Mouse (Mus musculus): ENCODE results near the gene 1110017D15Rik. TPM values are rescaled to one million over a fixed set of nuclear protein-coding genes. Genes with fewer than 3 reads are reported as not detected.

1110017D15Rik gene
- polyA plus RNA-seq, 1 experiment from 2014 or later: 8.3 TPM

DNA sequence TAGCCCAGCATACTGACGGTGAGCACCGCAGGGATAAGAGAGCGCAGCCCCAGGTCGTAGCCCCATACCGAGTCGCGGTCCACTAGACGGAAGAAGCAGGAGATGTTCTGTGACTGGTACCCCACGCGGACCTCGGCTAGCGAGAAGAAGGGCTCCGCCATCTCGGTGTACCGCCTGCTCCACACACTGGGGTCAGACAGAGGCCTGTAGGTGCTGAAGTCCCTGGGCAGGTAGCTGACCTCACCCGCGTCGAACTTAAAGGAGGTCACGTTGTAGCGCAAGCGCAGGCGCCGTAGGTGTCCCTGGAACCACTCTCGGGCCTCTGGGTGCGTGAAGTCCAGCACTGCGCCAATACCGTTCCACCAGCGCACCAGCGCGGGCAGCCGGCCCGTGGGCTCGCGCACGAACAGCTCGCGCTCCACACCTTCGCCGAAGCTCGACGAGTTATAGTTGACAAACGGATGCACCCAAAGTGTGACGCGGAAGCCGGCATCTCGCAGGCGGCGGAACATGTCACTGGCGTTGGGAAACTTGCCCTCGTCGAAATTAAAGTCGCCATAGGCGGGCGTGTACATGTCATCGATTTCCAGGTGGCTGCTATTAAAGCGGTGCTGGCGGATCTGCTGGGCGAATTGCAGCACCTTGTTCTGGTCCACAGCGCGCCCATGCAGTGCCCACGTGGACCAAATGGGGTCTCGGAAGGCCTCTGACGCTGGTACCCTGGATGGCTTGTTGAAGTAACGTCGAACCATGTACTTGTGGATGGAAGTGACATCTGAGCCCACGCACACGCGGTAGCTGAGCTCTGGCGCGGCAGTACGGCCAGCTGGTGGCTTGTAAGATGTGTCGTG, 18.9 kb downstream of the 1110017D15Rik start:
- peak overlapping the region; percentile 25 for H3K4me3 ChIP-seq (replicated peaks)
- peak; percentile 28; the same call in 1 of the 2 replicates for ATAC-seq
- no peak overlapping the region for H3K27ac ChIP-seq
- H3K9me3 ChIP-seq: no peaks in the 10 kb centered on the region
- peak overlapping the region; percentile 59 for H3K4me2 ChIP-seq (replicated peaks)
- WGBS: 11% methylated on average over 72 of the region's 72 CpGs
- H3K4me1 ChIP-seq (replicated peaks): peaks cover 40% of the 10 kb centered on the region
- peaks cover 69% of the 10 kb centered on the region for H3K27me3 ChIP-seq
- 0 out of 2 replicates have a peak, but pooled peaks cover 6% of the 10 kb centered on the region for H3K36me3 ChIP-seq
- peak overlapping the region; percentile 48 for H3K9ac ChIP-seq (replicated peaks)

DNA sequence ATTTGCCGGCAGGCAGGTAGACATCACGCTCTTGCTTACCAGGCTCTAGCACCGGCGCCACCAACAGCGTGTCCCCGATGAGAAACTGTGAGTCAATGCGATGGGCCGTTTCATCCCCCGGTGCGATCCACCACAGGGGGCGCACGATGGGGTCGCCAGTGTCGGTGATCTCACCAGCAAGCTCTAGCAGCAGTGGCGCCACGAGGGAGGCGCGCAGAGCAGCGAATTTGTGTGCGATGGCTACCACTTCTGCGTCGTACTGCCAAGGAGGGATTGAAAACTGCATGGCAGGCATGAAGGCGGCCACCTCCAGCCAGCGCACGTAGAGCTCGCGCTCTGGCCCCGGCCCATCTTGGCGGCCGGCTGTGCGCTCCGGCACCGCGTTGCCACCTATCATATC, 19.6 kb downstream of the 1110017D15Rik start:
- peak overlapping the region; percentile 25 for H3K4me3 ChIP-seq (replicated peaks)
- H3K4me2 ChIP-seq (replicated peaks): peak overlapping the region; percentile 59
- peak; percentile 32 for ATAC-seq
- H3K27me3 ChIP-seq: peaks cover 69% of the 10 kb centered on the region
- H3K4me1 ChIP-seq (replicated peaks): peaks cover 35% of the 10 kb centered on the region
- no peak overlapping the region for H3K27ac ChIP-seq
- no peaks in the 10 kb centered on the region for H3K9me3 ChIP-seq
- H3K36me3 ChIP-seq: 0 out of 2 replicates have a peak, but pooled peaks cover 6% of the 10 kb centered on the region
- WGBS: 3% methylated on average over 34 of the region's 34 CpGs
- peak overlapping the region; percentile 48 for H3K9ac ChIP-seq (replicated peaks)

DNA sequence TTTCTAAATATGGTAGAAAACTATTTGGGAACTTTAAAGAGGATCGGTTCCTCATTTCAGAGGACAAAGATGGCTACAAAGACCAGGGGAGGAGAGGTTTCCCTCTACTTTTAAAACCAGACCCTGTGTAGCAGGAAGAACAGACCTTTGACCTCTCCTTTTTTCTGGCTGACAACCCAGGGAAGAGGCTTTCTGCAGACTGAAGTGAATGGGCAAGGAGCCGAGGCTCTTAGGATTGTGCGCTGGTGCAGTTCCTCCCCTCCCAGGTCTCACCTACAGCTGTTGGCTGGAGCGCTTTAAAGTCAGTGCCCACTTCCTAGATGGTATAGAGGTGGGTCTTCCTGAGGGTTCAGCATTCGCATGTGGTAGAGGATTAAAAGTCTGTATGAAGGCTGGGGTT, 20.1 kb downstream of the 1110017D15Rik start:
- H3K27ac ChIP-seq: no peak overlapping the region
- H3K4me2 ChIP-seq (replicated peaks): peak overlapping the region; percentile 59
- H3K9me3 ChIP-seq: no peaks in the 10 kb centered on the region
- peaks cover 30% of the 10 kb centered on the region for H3K4me1 ChIP-seq (replicated peaks)
- H3K9ac ChIP-seq (replicated peaks): no peak overlapping the region
- WGBS: 39% methylated on average over 5 of the region's 5 CpGs
- H3K27me3 ChIP-seq: peaks cover 65% of the 10 kb centered on the region
- ATAC-seq: peak; percentile 31; the same call in 1 of the 2 replicates
- H3K4me3 ChIP-seq (replicated peaks): peak overlapping the region; percentile 25
- 0 out of 2 replicates have a peak, but pooled peaks cover 6% of the 10 kb centered on the region for H3K36me3 ChIP-seq

DNA sequence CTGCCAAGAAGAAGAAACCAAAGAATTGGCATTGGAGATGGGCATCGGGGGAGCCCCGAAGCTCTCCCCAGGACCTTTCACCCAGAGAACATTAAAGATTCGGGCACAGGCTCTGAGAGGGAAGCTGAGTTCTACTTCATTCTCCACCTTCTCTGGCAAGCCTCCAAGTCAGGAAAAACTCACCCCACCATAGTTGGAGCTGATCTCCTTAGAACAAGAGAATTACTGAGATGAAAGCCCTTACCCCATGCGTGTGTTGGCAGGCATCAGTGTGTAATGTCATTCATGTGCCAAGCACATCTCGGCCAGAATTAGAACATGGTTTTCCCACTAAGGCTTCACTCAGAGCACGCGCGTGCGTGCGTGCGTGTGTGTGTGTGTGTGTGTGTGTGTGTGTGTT, 21.3 kb downstream of the 1110017D15Rik start:
- H3K4me3 ChIP-seq (replicated peaks): no peak overlapping the region
- no peak overlapping the region for H3K27ac ChIP-seq
- H3K27me3 ChIP-seq: peaks cover 53% of the 10 kb centered on the region
- no peak overlapping the region for H3K4me2 ChIP-seq (replicated peaks)
- ATAC-seq: 0 out of 2 replicates have a peak, but pooled peaks have one; percentile 7
- 87% methylated on average over 11 of the region's 11 CpGs for WGBS
- peaks cover 24% of the 10 kb centered on the region for H3K4me1 ChIP-seq (replicated peaks)
- no peak overlapping the region for H3K9ac ChIP-seq (replicated peaks)
- H3K36me3 ChIP-seq: 0 out of 2 replicates have a peak, but pooled peaks cover 6% of the 10 kb centered on the region
- no peaks in the 10 kb centered on the region for H3K9me3 ChIP-seq

DNA sequence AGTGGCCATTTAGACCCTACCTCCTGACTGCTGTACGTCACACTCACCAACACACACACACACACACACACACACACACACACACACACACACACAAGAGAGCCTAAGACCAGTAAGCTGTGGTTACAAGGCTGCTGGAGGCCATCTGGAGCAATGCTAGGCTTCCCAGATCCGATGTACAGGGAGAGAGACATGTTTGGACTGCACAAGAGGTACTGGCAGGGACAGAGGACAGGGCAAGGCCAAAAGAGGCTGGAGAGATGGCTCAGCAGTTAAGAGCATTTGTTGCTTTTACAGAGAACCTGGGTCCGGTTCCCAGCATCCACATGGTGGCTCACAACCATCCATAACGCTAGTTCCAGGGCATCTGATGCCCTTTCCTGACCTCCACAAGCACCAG, 22.1 kb downstream of the 1110017D15Rik start:
- Histone ChIP-seq H3K36me3 (0 out of 2 replicates have a peak, but pooled peaks cover 6% of the 10 kb centered on the region), H3K27ac (no peak overlapping the region), H3K27me3 (peaks cover 46% of the 10 kb centered on the region)

DNA sequence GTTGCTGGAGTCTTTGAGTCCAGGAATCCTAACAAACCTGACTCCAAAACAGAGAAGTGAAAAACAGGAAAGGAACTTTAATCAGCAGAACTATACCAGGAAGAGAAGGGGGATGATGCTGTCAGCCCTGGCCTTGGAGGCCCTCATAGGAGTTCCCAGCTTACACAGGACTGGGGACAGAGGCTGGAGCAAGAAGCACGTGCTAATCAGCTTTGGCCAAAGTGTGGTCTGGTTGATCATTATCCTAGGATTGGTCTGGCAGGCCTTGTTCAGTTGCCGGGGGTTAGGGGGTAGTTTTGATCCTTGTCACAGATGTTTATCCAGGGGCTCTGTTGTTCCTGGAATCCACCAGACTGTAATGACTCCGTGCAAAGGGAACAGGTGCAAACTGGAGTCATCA, 22.8 kb downstream of the 1110017D15Rik start:
- H3K36me3 ChIP-seq: 0 out of 2 replicates have a peak, but pooled peaks cover 6% of the 10 kb centered on the region
- WGBS: 53% methylated on average over 3 of the region's 3 CpGs
- H3K27me3 ChIP-seq: peaks cover 39% of the 10 kb centered on the region

More for the DNA sequence above, 22.1 kb downstream of the 1110017D15Rik start:
- Histone ChIP-seq H3K4me3 (replicated peaks) (no peak overlapping the region), H3K9me3 (no peaks in the 10 kb centered on the region), H3K4me2 (replicated peaks) (no peak overlapping the region), H3K4me1 (replicated peaks) (peaks cover 24% of the 10 kb centered on the region), H3K9ac (replicated peaks) (no peak overlapping the region)
- ATAC-seq: no peak
- 81% methylated on average over 4 of the region's 4 CpGs for WGBS

DNA sequence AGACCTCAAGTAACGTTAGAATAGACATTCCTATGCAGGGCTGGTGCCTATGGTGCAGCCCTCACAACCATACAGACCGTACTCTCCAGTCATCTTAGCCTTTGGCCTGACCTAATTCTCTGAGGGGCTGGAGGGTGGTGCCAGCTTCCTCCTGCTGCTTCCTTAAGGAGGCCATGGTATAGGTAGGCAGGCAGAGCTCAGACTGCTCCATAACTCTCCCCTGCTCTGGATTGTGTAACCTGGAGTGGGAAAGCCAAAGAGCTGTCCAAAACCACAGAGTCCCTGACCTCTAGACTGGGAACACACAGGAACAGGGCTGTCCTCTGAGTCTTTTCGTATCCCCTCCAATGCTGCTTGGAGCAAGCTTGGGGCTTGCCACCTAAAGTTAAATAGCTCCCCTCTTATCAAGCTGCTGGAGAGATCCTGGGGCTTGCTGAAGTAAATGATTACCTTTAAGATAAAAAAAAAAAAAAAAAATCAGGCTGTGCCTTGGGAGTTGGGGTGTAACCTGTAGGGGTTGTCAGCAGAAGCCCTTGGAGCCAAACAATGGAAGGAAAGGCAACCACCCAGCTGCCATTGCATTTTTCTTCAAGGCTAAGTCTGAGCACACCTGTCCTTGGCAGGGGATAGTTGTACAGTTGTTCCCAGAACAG, 23.5 kb downstream of the 1110017D15Rik start:
- H3K9me3 ChIP-seq: no peaks in the 10 kb centered on the region
- H3K4me1 ChIP-seq (replicated peaks): peaks cover 15% of the 10 kb centered on the region
- no peak overlapping the region for H3K9ac ChIP-seq (replicated peaks)
- no peak overlapping the region for H3K27ac ChIP-seq
- 76% methylated on average over 3 of the region's 3 CpGs for WGBS
- ATAC-seq: no peak
- H3K4me3 ChIP-seq (replicated peaks): no peak overlapping the region
- peaks cover 31% of the 10 kb centered on the region for H3K27me3 ChIP-seq
- H3K36me3 ChIP-seq: 0 out of 2 replicates have a peak, but pooled peaks cover 6% of the 10 kb centered on the region
- H3K4me2 ChIP-seq (replicated peaks): no peak overlapping the region

More for the DNA sequence above, 22.8 kb downstream of the 1110017D15Rik start:
- H3K4me1 ChIP-seq (replicated peaks): peaks cover 23% of the 10 kb centered on the region
- ATAC-seq: no peak
- H3K27ac ChIP-seq: no peak overlapping the region
- no peaks in the 10 kb centered on the region for H3K9me3 ChIP-seq
- no peak overlapping the region for H3K9ac ChIP-seq (replicated peaks)
- no peak overlapping the region for H3K4me2 ChIP-seq (replicated peaks)
- H3K4me3 ChIP-seq (replicated peaks): no peak overlapping the region

DNA sequence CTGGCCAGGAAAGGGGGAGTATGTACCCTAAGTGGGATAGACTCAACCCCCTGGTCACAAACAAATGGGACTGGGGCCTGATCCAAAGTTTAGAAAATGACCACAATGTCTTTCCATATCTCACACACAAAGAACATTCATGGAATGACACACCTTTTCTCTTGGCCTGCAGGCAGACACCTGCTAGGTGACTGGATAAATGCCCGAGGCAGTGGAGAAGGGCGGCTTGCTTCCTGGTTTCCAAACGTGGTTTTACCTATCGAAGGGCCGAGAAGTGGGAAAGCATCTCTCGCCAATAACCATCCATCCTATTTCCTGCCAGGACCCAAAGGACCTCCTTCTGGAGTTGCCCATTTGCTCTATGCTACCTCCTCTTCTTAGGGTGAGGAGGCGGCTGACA, 24.2 kb downstream of the 1110017D15Rik start:
- peaks cover 9% of the 10 kb centered on the region for H3K4me1 ChIP-seq (replicated peaks)
- H3K27ac ChIP-seq: no peak overlapping the region
- H3K27me3 ChIP-seq: peaks cover 24% of the 10 kb centered on the region
- no peak overlapping the region for H3K4me2 ChIP-seq (replicated peaks)
- H3K9ac ChIP-seq (replicated peaks): no peak overlapping the region
- ATAC-seq: no peak
- H3K9me3 ChIP-seq: no peaks in the 10 kb centered on the region
- 0 out of 2 replicates have a peak, but pooled peaks cover 6% of the 10 kb centered on the region for H3K36me3 ChIP-seq
- H3K4me3 ChIP-seq (replicated peaks): no peak overlapping the region
- WGBS: 83% methylated on average over 7 of the region's 7 CpGs

DNA sequence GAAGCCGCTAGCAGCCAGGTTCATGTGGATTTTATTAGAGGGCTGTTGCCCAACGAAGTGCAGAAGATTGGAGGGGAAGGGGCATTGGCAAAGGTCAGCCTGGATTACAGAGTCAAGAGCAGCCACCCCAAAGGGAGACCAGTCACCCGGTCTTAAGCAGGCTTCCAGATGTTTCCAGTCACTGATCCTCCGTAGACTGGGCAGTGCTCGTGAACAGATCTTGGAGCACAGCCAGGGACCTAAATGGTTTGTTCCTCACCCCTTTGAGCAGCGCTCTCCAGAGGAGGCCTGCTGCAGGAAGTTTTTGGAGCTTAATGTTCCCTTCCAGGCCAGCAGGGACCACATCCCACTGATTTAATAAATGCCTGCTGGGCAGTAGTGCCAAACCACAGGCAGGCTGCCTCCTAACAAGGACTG, 35.5 kb downstream of the 1110017D15Rik start:
- no peak for ATAC-seq
- Histone ChIP-seq H3K27ac (no peak overlapping the region), H3K4me3 (replicated peaks) (no peak overlapping the region), H3K27me3 (no peaks in the 10 kb centered on the region), H3K4me1 (replicated peaks) (no peaks in the 10 kb centered on the region; the same call in 1 of the 2 replicates), H3K4me2 (replicated peaks) (no peak overlapping the region), H3K9me3 (peaks cover 6% of the 10 kb centered on the region; the same call in 1 of the 2 replicates), H3K9ac (replicated peaks) (no peak overlapping the region), H3K36me3 (peaks cover 22% of the 10 kb centered on the region)
- 50% methylated on average over 6 of the region's 6 CpGs for WGBS

DNA sequence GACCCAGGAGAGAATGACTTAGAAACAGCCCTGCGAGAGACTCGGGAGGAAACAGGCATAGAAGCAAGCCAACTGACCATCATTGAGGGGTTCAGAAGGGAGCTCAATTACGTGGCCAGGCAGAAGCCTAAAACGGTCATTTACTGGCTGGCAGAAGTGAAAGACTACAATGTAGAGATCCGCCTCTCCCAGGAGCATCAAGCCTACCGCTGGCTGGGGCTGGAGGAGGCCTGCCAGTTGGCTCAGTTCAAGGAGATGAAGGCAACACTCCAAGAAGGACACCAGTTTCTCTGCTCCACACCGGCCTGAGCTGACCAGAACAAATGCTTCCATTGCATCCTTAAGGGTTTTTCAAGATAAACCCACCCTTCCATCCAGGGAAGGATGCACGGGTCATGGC, 36.9 kb downstream of the 1110017D15Rik start:
- H3K27me3 ChIP-seq: no peaks in the 10 kb centered on the region
- no peaks in the 10 kb centered on the region; the same call in 1 of the 2 replicates for H3K4me1 ChIP-seq (replicated peaks)
- no peak for ATAC-seq
- no peaks in the 10 kb centered on the region for H3K9me3 ChIP-seq
- WGBS: 87% methylated on average over 8 of the region's 8 CpGs
- peaks cover 19% of the 10 kb centered on the region for H3K36me3 ChIP-seq
- no peak overlapping the region for H3K27ac ChIP-seq
- no peak overlapping the region for H3K9ac ChIP-seq (replicated peaks)
- no peak overlapping the region for H3K4me3 ChIP-seq (replicated peaks)
- no peak overlapping the region for H3K4me2 ChIP-seq (replicated peaks)

DNA sequence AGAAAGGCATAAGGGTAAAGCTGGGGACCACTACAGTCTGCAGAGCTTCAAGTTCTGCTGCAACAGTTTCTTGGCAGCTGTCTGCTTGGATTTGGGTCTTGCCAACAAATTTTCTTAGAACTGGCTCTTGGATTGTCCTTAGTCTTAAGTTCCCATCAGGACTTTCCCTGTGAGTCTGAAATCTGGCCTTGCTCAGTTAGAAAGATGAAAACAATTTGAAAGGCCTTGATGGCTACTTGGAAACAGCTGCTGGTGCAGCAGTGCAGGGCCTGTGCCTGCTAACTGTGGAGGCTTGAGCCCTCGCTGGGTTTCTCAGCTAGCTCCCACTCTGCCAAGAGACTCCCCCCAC, 37.7 kb downstream of the 1110017D15Rik start:
- 85% methylated on average over 1 of the region's 1 CpGs for WGBS
- no peak overlapping the region for H3K4me2 ChIP-seq (replicated peaks)
- no peak overlapping the region for H3K9ac ChIP-seq (replicated peaks)
- H3K36me3 ChIP-seq: peaks cover 19% of the 10 kb centered on the region
- ATAC-seq: no peak
- no peaks in the 10 kb centered on the region; the same call in 1 of the 2 replicates for H3K4me1 ChIP-seq (replicated peaks)
- H3K9me3 ChIP-seq: no peaks in the 10 kb centered on the region
- no peak overlapping the region for H3K27ac ChIP-seq
- no peaks in the 10 kb centered on the region for H3K27me3 ChIP-seq
- H3K4me3 ChIP-seq (replicated peaks): no peak overlapping the region

Data from midbrain, embryonic 13.5 days (tissue).